Mouse (Mus musculus) liver, embryonic 15.5 days (tissue): Measurements from ENCODE around the gene Vars. TPM values are rescaled to one million over a fixed set of nuclear protein-coding genes. Genes with fewer than 3 reads are reported as not detected.
"Not testable (repeated sequence)": the region's sequence is repeated elsewhere in the genome, so short reads cannot be mapped to it uniquely, and the experiment has no call there.

Source experiments
- ATAC-seq: fragments of 200-750 bp; cut with Nextera tagmentation; 2 replicates; pipeline ENCODE4 v1.8.0; 2017; ENCODE audit warnings: moderate number of reproducible peaks, mild to moderate bottlenecking, moderate library complexity; ENCODE audit not compliant: insufficient read depth
- H3K27ac ChIP-seq: fragments of 300-500 bp; sonication (generic); replicated peaks from 2 replicates; pipeline ENCODE4 v1.5.1; 2015; ENCODE audit warnings: mild to moderate bottlenecking, inconsistent platforms
- H3K27me3 ChIP-seq: fragments of 300-500 bp; sonication (generic); 2 replicates; pipeline ENCODE4 v1.6.1; 2015; ENCODE audit warnings: mild to moderate bottlenecking, inconsistent platforms
- H3K36me3 ChIP-seq: fragments of 300-500 bp; sonication (generic); replicated peaks from 2 replicates; pipeline ENCODE4 v1.6.1; 2015; ENCODE audit warnings: moderate library complexity, mild to moderate bottlenecking, inconsistent platforms
- H3K4me1 ChIP-seq: fragments of 300-500 bp; sonication (generic); replicated peaks from 2 replicates; pipeline ENCODE4 v1.6.1; 2015; ENCODE audit warnings: inconsistent platforms
- H3K4me2 ChIP-seq: fragments of 300-500 bp; sonication (generic); 2 replicates; pipeline ENCODE4 v1.6.1; 2015; ENCODE audit warnings: moderate library complexity, mild to moderate bottlenecking, inconsistent platforms
- H3K4me3 ChIP-seq: fragments of 300-500 bp; sonication (generic); replicated peaks from 2 replicates; pipeline ENCODE4 v1.5.1; 2015; ENCODE audit warnings: mild to moderate bottlenecking, inconsistent platforms
- H3K9ac ChIP-seq: fragments of 300-500 bp; sonication (generic); 2 replicates; pipeline ENCODE4 v1.6.1; 2015; ENCODE audit warnings: moderate library complexity, mild to moderate bottlenecking, inconsistent platforms
- H3K9me3 ChIP-seq: fragments of 300-500 bp; sonication (generic); replicated peaks from 2 replicates; pipeline ENCODE4 v1.6.1; 2016; ENCODE audit warnings: inconsistent platforms
- WGBS: fragments of 180-500 bp; shearing (Covaris S2); methylation state at CpG from one replicate; pipeline ENCODE4 v1.1.7; 2015; ENCODE audit warnings: mixed read lengths; ENCODE audit not compliant: insufficient replicate concordance; 5-methylcytosine and 5-hydroxymethylcytosine counted together
- polyA plus RNA-seq: library from polyadenylated mRNA; unstranded; fragments of >200 nt; fragmentation: Nextera tagmentation; extraction: Ambion mirVana; gene quantifications from 2 replicates; pipeline ENCODE4 v1.2.1, GENCODE M21; 2015

Gene Vars
- polyA plus RNA-seq, 1 experiment from 2014 or later: 99.0 TPM

- H3K4me3 ChIP-seq, H3K9ac ChIP-seq, H3K27me3 ChIP-seq, ATAC-seq, H3K27ac ChIP-seq, H3K4me2 ChIP-seq, H3K9me3 ChIP-seq: not testable (repeated sequence)
- Histone ChIP-seq H3K4me1 (peaks cover 36% of the 10 kb centered on the region), H3K36me3 (peaks cover 69% of the 10 kb centered on the region)
- 88% methylated on average over 5 of the region's 5 CpGs for WGBS
Measured at GRCm38 (mm10) chr17:35005902-35006301, 5.1 kb downstream of the Vars start.

- Histone ChIP-seq H3K36me3 (peaks cover 85% of the 10 kb centered on the region), H3K4me2 (no peak overlapping the region), H3K27me3 (no peaks in the 10 kb centered on the region), H3K4me3 (no peak overlapping the region), H3K27ac (no peak overlapping the region), H3K9me3 (no peaks in the 10 kb centered on the region), H3K4me1 (peaks cover 25% of the 10 kb centered on the region), H3K9ac (no peak overlapping the region)
- ATAC-seq: no peak
- WGBS: 81% methylated on average over 7 of the region's 7 CpGs
Measured at GRCm38 (mm10) chr17:35007387-35007991, 6.7 kb downstream of the Vars start.

- WGBS: 82% methylated on average over 7 of the region's 7 CpGs
- Histone ChIP-seq H3K36me3 (peaks cover 98% of the 10 kb centered on the region), H3K4me1 (peaks cover 4% of the 10 kb centered on the region), H3K9ac (no peak overlapping the region), H3K4me3 (no peak overlapping the region), H3K4me2 (no peak overlapping the region), H3K27me3 (no peaks in the 10 kb centered on the region), H3K27ac (no peak overlapping the region), H3K9me3 (no peaks in the 10 kb centered on the region)
- ATAC-seq: no peak
Measured at GRCm38 (mm10) chr17:35009586-35009985, 8.8 kb downstream of the Vars start.

- 83% methylated on average over 8 of the region's 8 CpGs for WGBS
- Histone ChIP-seq H3K36me3 (peaks cover 100% of the 10 kb centered on the region), H3K4me1 (peaks cover 3% of the 10 kb centered on the region), H3K4me2 (no peak overlapping the region), H3K4me3 (no peak overlapping the region), H3K27me3 (no peaks in the 10 kb centered on the region), H3K9me3 (no peaks in the 10 kb centered on the region), H3K27ac (no peak overlapping the region), H3K9ac (no peak overlapping the region)
- no peak for ATAC-seq
Measured at GRCm38 (mm10) chr17:35011440-35011839, 10.7 kb downstream of the Vars start.

- Histone ChIP-seq H3K4me2 (no peak overlapping the region), H3K9ac (no peak overlapping the region), H3K4me1 (peaks cover 13% of the 10 kb centered on the region), H3K4me3 (no peak overlapping the region), H3K27ac (no peak overlapping the region), H3K36me3 (peaks cover 100% of the 10 kb centered on the region), H3K27me3 (no peaks in the 10 kb centered on the region), H3K9me3 (no peaks in the 10 kb centered on the region)
- no peak for ATAC-seq
- 82% methylated on average over 13 of the region's 13 CpGs for WGBS
Measured at GRCm38 (mm10) chr17:35012430-35012829, 11.6 kb downstream of the Vars start.

GRCm38 (mm10) chr17:35013221-35013620, 12.4 kb downstream of the Vars start:
- 70% methylated on average over 6 of the region's 6 CpGs for WGBS
- Histone ChIP-seq H3K4me1 (peaks cover 16% of the 10 kb centered on the region), H3K4me2 (no peak overlapping the region), H3K27me3 (no peaks in the 10 kb centered on the region), H3K27ac (no peak overlapping the region), H3K9me3 (no peaks in the 10 kb centered on the region), H3K4me3 (no peak overlapping the region), H3K9ac (no peak overlapping the region), H3K36me3 (peaks cover 93% of the 10 kb centered on the region)
- no peak for ATAC-seq

- Histone ChIP-seq H3K27ac (no peak overlapping the region), H3K9ac (no peak overlapping the region), H3K36me3 (peaks cover 72% of the 10 kb centered on the region), H3K4me3 (no peak overlapping the region), H3K27me3 (no peaks in the 10 kb centered on the region), H3K4me2 (no peak overlapping the region), H3K9me3 (no peaks in the 10 kb centered on the region), H3K4me1 (peaks cover 19% of the 10 kb centered on the region)
- ATAC-seq: no peak
- WGBS: 85% methylated on average over 16 of the region's 16 CpGs
Measured at GRCm38 (mm10) chr17:35015296-35015695, 14.5 kb downstream of the Vars start.

- Histone ChIP-seq H3K27me3 (no peaks in the 10 kb centered on the region), H3K4me3 (no peak within 1 kb of the TSS), H3K4me1 (peaks cover 27% of the 10 kb centered on the region), H3K36me3 (peaks cover 61% of the 10 kb centered on the region), H3K9ac (no peak within 1 kb of the TSS), H3K27ac (no peak within 1 kb of the TSS), H3K9me3 (no peaks in the 10 kb centered on the region), H3K4me2 (no peak within 1 kb of the TSS)
- WGBS: 77% methylated on average over 12 of the region's 12 CpGs
- no peak for ATAC-seq
Measured at GRCm38 (mm10) chr17:35016376-35016775, 15.6 kb downstream of the Vars start, which contains the start of gene Vwa7. Vwa7 (plus strand) TSS chr17:35016579.

GRCm38 (mm10) chr17:35016791-35017705, 16.3 kb downstream of the Vars start:
- H3K4me1 ChIP-seq: peaks cover 34% of the 10 kb centered on the region
- H3K27me3 ChIP-seq: no peaks in the 10 kb centered on the region
- WGBS: 75% methylated on average over 10 of the region's 10 CpGs
- H3K27ac ChIP-seq: no peak overlapping the region
- H3K4me3 ChIP-seq: no peak overlapping the region
- H3K4me2 ChIP-seq: no peak overlapping the region
- no peak for ATAC-seq
- peaks cover 54% of the 10 kb centered on the region for H3K36me3 ChIP-seq
- no peaks in the 10 kb centered on the region for H3K9me3 ChIP-seq
- no peak overlapping the region for H3K9ac ChIP-seq

- Histone ChIP-seq H3K27me3 (no peaks in the 10 kb centered on the region), H3K4me1 (peaks cover 40% of the 10 kb centered on the region), H3K4me2 (no peak overlapping the region), H3K9me3 (no peaks in the 10 kb centered on the region), H3K36me3 (peaks cover 48% of the 10 kb centered on the region), H3K4me3 (no peak overlapping the region), H3K27ac (no peak overlapping the region), H3K9ac (no peak overlapping the region)
- WGBS: 72% methylated on average over 14 of the region's 14 CpGs
- no peak for ATAC-seq
Measured at GRCm38 (mm10) chr17:35017706-35018030, 16.9 kb downstream of the Vars start.

GRCm38 (mm10) chr17:35018171-35018570, 17.4 kb downstream of the Vars start:
- WGBS: 49% methylated on average over 3 of the region's 3 CpGs
- Histone ChIP-seq H3K9me3 (no peaks in the 10 kb centered on the region), H3K4me3 (no peak overlapping the region), H3K36me3 (peaks cover 43% of the 10 kb centered on the region), H3K4me2 (no peak overlapping the region), H3K27ac (no peak overlapping the region), H3K9ac (no peak overlapping the region), H3K27me3 (no peaks in the 10 kb centered on the region), H3K4me1 (peaks cover 45% of the 10 kb centered on the region)
- ATAC-seq: no peak
